Mouse (Mus musculus): Measurements from ENCODE around the gene Srr.

Srr gene

GRCm38 (mm10) chr11:74908618-74909399, 16.9 kb downstream of the Srr start:
- intact Hi-C loops (cut with DNase I) = no loop called here

GRCm38 (mm10) chr11:74907850-74908249, 17.9 kb downstream of the Srr start:
- intact Hi-C loops (cut with DNase I) = no loop called here

- intact Hi-C loops (cut with DNase I) = no loop called here
Observed at GRCm38 (mm10) chr11:74902416-74902815, 23.3 kb downstream of the Srr start.

- intact Hi-C loops (cut with DNase I) = no loop called here
Observed at GRCm38 (mm10) chr11:74901555-74901954, 24.2 kb downstream of the Srr start.

GRCm38 (mm10) chr11:74898517-74898827, 27.3 kb downstream of the Srr start:
- intact Hi-C loops (cut with DNase I) = no loop called here

GRCm38 (mm10) chr11:74897678-74898516, 27.9 kb downstream of the Srr start, which contains the start of gene Tsr1:
TSS of gene Tsr1 (plus strand) at chr11:74898071.
- intact Hi-C loops (cut with DNase I) = no loop called here

GRCm38 (mm10) chr11:74896901-74897677, 28.7 kb downstream of the Srr start, which contains the start of gene Sgsm2:
TSS of gene Sgsm2 (minus strand) at chr11:74897060.
- intact Hi-C loops (cut with DNase I) = no loop called here

- intact Hi-C loops (cut with DNase I) = no loop called here
Observed at GRCm38 (mm10) chr11:74895980-74896900, 29.5 kb downstream of the Srr start.

GRCm38 (mm10) chr11:74894619-74895018, 31.1 kb downstream of the Srr start:
- intact Hi-C loops (cut with DNase I) = no loop called here

GRCm38 (mm10) chr11:74883098-74883497, 42.6 kb downstream of the Srr start:
- intact Hi-C loops (cut with DNase I) = no loop called here

GRCm38 (mm10) chr11:74881979-74882378, 43.8 kb downstream of the Srr start:
- intact Hi-C loops (cut with DNase I) = no loop called here

GRCm38 (mm10) chr11:74880999-74881398, 44.7 kb downstream of the Srr start:
- intact Hi-C loops (cut with DNase I) = no loop called here

GRCm38 (mm10) chr11:74876801-74877200, 48.9 kb downstream of the Srr start:
- intact Hi-C loops (cut with DNase I) = no loop called here

GRCm38 (mm10) chr11:74874630-74875029, 51.1 kb downstream of the Srr start:
- intact Hi-C loops (cut with DNase I) = no loop called here

GRCm38 (mm10) chr11:74870991-74871622, 54.6 kb downstream of the Srr start:
- intact Hi-C loops (cut with DNase I) = no loop called here

- intact Hi-C loops (cut with DNase I) = no loop called here
Observed at GRCm38 (mm10) chr11:74870544-74870943, 55.2 kb downstream of the Srr start.

- intact Hi-C loops (cut with DNase I) = no loop called here
Observed at GRCm38 (mm10) chr11:74869603-74870002, 56.1 kb downstream of the Srr start.

GRCm38 (mm10) chr11:74868046-74868760, 57.5 kb downstream of the Srr start:
- intact Hi-C loops (cut with DNase I) = no loop called here

GRCm38 (mm10) chr11:74867181-74867580, 58.6 kb downstream of the Srr start:
- intact Hi-C loops (cut with DNase I) = no loop called here
